Mouse (Mus musculus) heart, embryonic 14.5 days (tissue): ENCODE results near the gene Pxmp4. TPM values are rescaled to one million over a fixed set of nuclear protein-coding genes. Genes with fewer than 3 reads are reported as not detected.

Experiments used
- ATAC-seq: fragments of 200-750 bp; cut with Nextera tagmentation; 2 replicates; pipeline ENCODE4 v1.8.0; 2017; ENCODE audit warnings: low read depth, moderate TSS enrichment; ENCODE audit not compliant: insufficient number of reproducible peaks, insufficient read depth, low FRiP score
- H3K27ac ChIP-seq, 2 experiments: fragments of 200-500 bp in 1 of 2; fragments of 300-500 bp in 1 of 2; sonication (generic) in 1 of 2; replicated peaks in 1 of 2; 2 replicates each; pipeline ENCODE4 v1.5.1; 2012 to 2014; ENCODE audit warnings: low read depth in 2 of 2, low read length in 2 of 2, control low read depth in 1 of 2, mild to moderate bottlenecking in 1 of 2, mixed read lengths in 1 of 2; ENCODE audit not compliant: control insufficient read depth in 1 of 2, insufficient read depth in 1 of 2
- H3K27me3 ChIP-seq: fragments of 300-500 bp; sonication (generic); 2 replicates; pipeline ENCODE4 v1.6.1; 2014; ENCODE audit warnings: mild to moderate bottlenecking, low read length, control low read depth; ENCODE audit not compliant: control insufficient read depth, insufficient read depth
- H3K36me3 ChIP-seq: fragments of 300-500 bp; sonication (generic); 2 replicates; pipeline ENCODE4 v1.6.1; 2014; ENCODE audit warnings: mild to moderate bottlenecking, control low read depth, low read length, mixed read lengths; ENCODE audit not compliant: control insufficient read depth, insufficient read depth
- H3K4me1 ChIP-seq, 2 experiments: fragments of 200-500 bp in 1 of 2; fragments of 300-500 bp in 1 of 2; sonication (generic) in 1 of 2; 2 replicates each; pipeline ENCODE4 v1.6.1; 2012 to 2014; ENCODE audit warnings: low read length in 2 of 2, control low read depth in 1 of 2, mixed read lengths in 1 of 2; ENCODE audit not compliant: control insufficient read depth in 2 of 2, insufficient read depth in 2 of 2
- H3K4me2 ChIP-seq: fragments of 300-500 bp; sonication (generic); 2 replicates; pipeline ENCODE4 v1.6.1; 2014; ENCODE audit warnings: mild to moderate bottlenecking, low read length
- H3K4me3 ChIP-seq, 2 experiments: fragments of 200-500 bp in 1 of 2; fragments of 300-500 bp in 1 of 2; sonication (generic) in 1 of 2; 2 replicates each; pipeline ENCODE4 v1.5.1; 2012 to 2014; ENCODE audit warnings: low read length in 2 of 2, mild to moderate bottlenecking in 2 of 2, control low read depth in 1 of 2, low read depth in 1 of 2, moderate library complexity in 1 of 2; ENCODE audit not compliant: control insufficient read depth in 1 of 2, insufficient read depth in 1 of 2
- H3K9ac ChIP-seq: fragments of 300-500 bp; sonication (generic); 2 replicates; pipeline ENCODE4 v1.6.1; 2014; ENCODE audit warnings: mild to moderate bottlenecking, low read length
- H3K9me3 ChIP-seq: fragments of 300-500 bp; sonication (generic); 2 replicates; pipeline ENCODE4 v1.6.1; 2016; ENCODE audit warnings: low read length, control low read depth; ENCODE audit not compliant: control insufficient read depth
- WGBS: fragments of 180-500 bp; shearing (Covaris S2); extraction: QIAGEN DNeasy Blood & Tissue Kit; methylation state at CpG from one replicate; pipeline ENCODE4 v1.1.7; 2014; 5-methylcytosine and 5-hydroxymethylcytosine counted together
- polyA plus RNA-seq: library from polyadenylated mRNA; unstranded; fragments of >200 nt; fragmentation: Nextera tagmentation; extraction: Ambion mirVana; gene quantifications from 2 replicates; pipeline ENCODE4 v1.2.1, GENCODE M21; 2014

The Pxmp4 gene
- polyA plus RNA-seq, 1 experiment from 2014 or later, result 33.7 TPM

DNA sequence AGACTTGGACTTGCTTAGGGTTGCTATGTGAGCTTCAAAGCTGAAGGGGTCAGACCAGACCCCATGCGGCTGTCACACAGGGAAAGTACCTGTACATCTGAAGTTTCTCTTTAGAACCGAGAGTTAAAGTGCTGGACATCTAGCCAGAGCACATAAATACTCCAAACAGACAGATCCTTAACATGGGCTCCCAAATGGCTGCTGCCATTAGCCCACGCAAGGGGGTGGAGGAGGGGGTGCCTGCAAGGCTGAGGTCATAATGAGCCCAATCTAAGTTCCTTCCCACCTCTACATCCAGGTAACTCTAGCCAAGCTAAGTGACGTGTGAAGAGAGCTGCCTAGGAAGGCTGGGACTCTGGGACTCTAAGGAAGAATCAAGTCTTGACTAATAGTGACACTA, 52.0 kb downstream of the Pxmp4 start, which contains the start of gene Actl10:
Gene Actl10, plus strand, starts transcription at position 301 of the 400 bp plus-strand sequence.
- H3K9me3 ChIP-seq, result no peaks in the 10 kb centered on the region
- peak within 1 kb of the TSS; percentile 14 to 31 for H3K4me3 ChIP-seq
- H3K27me3 ChIP-seq, result peaks cover 25% of the 10 kb centered on the region
- H3K4me1 ChIP-seq, result peaks cover 15 to 29% of the 10 kb centered on the region in 2 experiments
- 78% methylated on average over 4 of the region's 4 CpGs for WGBS
- 0 out of 4 replicates have a peak within 1 kb of the TSS, but pooled peaks of 1 of the 2 experiments have one; percentile 19 for H3K27ac ChIP-seq
- peak within 1 kb of the TSS; percentile 69 for H3K4me2 ChIP-seq
- H3K36me3 ChIP-seq, result no peaks in the 10 kb centered on the region
- H3K9ac ChIP-seq, result peak within 1 kb of the TSS; percentile 59
- ATAC-seq, result no peak

DNA sequence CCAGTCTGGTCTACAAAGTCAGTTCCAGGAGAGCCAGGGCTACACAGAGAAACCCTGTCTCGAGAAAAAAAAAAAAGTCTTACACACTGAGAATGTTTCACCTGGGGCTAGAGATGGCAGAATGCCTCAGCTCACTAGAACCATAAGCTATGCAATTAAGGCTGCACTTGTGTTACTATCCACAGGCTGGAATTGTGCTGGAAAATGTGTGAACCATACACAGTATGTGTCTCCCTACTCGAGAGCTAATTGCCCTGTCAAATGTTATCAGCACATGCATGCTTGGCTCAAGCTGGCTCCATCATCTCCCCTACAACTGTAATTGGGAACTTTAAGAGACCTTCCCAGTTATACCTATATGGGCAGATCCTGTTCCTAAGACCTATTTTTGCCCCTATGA, 52.6 kb downstream of the Pxmp4 start:
- H3K27me3 ChIP-seq, result peaks cover 25% of the 10 kb centered on the region
- no peak for ATAC-seq

DNA sequence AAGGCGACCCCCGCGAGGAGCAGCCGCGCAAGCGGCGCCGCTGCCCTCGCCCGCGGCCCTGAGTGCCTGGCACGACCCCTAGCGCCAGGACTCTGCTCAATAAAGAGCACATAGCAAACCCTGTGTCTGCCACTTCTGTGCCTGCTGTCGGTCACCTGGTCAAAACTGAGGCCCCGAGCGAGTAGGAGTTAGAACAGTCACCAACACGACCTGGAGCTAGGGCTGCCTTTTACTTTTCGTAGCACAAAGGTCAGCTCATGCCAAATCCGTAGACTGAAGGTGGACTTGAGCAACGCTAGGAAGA, 53.7 kb downstream of the Pxmp4 start:
- no peak overlapping the region for H3K27ac ChIP-seq
- H3K27me3 ChIP-seq, result peaks cover 25% of the 10 kb centered on the region
- peak overlapping the region; percentile 88 for H3K4me2 ChIP-seq
- H3K9ac ChIP-seq, result no peak overlapping the region
- no peaks in the 10 kb centered on the region for H3K9me3 ChIP-seq
- H3K36me3 ChIP-seq, result no peaks in the 10 kb centered on the region
- H3K4me1 ChIP-seq, result peaks cover 15 to 24% of the 10 kb centered on the region in 2 experiments
- ATAC-seq, result no peak; the same call in 1 of the 2 replicates
- peak overlapping the region in 1 of 2 experiments; percentile 46; a peak in 2 of 4 replicates for H3K4me3 ChIP-seq
- 13% methylated on average over 20 of the region's 20 CpGs for WGBS

More for the DNA sequence above, 52.6 kb downstream of the Pxmp4 start:
- 62% methylated on average over 2 of the region's 2 CpGs for WGBS
- Histone ChIP-seq H3K36me3 (no peaks in the 10 kb centered on the region), H3K9ac (no peak overlapping the region), H3K4me1 (peaks cover 15 to 29% of the 10 kb centered on the region in 2 experiments), H3K27ac (no peak overlapping the region), H3K9me3 (no peaks in the 10 kb centered on the region), H3K4me3 (no peak overlapping the region), H3K4me2 (no peak overlapping the region)

DNA sequence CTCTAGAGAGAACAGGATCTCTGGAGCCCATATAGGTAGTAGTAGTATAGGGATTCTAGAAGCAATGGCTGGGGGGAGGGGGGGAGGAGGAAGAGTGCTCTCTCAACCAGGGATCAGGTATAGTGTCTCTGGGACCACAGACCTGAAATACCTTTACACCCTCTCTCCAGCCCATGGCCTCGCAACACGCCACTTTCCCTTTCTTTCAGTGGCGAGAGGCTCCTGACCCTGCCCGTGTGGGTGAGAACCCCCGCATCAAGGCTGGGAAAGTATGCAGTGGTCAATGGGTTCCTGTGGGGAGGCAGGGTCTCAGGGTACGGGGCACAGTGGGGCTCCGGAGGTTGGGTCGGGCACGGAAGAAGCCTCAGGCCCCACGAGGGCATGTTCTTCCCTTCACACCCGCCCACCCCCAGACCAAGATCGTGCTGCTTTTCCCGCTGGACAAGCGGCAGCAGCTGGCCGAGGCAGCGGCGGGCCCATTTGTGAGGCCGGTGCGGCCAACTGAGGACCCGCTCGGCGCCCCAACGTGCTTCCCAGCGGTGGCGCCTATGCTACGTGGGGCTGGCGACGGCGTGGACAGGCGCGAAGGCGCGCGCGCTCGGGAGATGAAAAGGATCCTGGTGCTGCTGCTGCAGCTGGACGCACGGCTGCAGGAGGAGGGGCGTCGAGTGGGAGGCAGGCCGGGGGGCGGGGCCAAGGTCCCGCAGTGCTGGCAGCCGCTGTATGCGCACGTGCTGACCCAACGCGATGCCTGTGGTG, 54.2 kb downstream of the Pxmp4 start:
- peak overlapping the region; percentile 35 to 46 for H3K4me3 ChIP-seq
- no peaks in the 10 kb centered on the region for H3K9me3 ChIP-seq
- H3K4me2 ChIP-seq, result peak overlapping the region; percentile 88
- H3K9ac ChIP-seq, result peak overlapping the region; percentile 66; the same call in 1 of the 2 replicates
- H3K4me1 ChIP-seq, result peaks cover 15 to 24% of the 10 kb centered on the region in 2 experiments
- H3K27me3 ChIP-seq, result peaks cover 25% of the 10 kb centered on the region
- WGBS, result 4% methylated on average over 39 of the region's 48 CpGs
- no peak overlapping the region for H3K27ac ChIP-seq
- peak; percentile 41; the same call in 1 of the 2 replicates for ATAC-seq
- no peaks in the 10 kb centered on the region for H3K36me3 ChIP-seq

DNA sequence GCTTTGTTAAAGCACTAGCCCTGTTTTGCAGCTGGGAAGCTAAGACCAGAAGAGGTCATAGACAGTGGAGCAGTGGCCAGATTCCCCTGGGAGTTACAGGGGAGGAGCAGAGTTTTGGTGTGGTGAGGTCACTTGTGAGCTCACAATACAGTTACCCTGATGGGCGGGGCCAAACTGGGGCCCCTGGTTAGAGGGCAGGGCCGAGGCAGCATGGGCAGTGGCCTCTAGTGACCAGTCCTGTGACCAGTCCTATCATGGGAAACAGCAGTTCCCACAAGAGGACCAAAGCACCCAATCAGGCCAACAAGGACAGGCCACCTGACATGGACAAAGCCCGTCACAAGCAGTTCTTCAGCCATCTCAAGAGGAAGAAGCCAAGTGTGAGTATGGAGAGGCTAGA, 54.8 kb downstream of the Pxmp4 start:
- Histone ChIP-seq H3K9ac (no peak overlapping the region), H3K27ac (no peak overlapping the region), H3K27me3 (peaks cover 25% of the 10 kb centered on the region), H3K9me3 (no peaks in the 10 kb centered on the region), H3K4me1 (peaks cover 15 to 24% of the 10 kb centered on the region in 2 experiments), H3K36me3 (no peaks in the 10 kb centered on the region), H3K4me2 (no peak overlapping the region; the same call in 1 of the 2 replicates), H3K4me3 (no peak overlapping the region)
- no peak for ATAC-seq
- WGBS, result 51% methylated on average over 3 of the region's 3 CpGs

DNA sequence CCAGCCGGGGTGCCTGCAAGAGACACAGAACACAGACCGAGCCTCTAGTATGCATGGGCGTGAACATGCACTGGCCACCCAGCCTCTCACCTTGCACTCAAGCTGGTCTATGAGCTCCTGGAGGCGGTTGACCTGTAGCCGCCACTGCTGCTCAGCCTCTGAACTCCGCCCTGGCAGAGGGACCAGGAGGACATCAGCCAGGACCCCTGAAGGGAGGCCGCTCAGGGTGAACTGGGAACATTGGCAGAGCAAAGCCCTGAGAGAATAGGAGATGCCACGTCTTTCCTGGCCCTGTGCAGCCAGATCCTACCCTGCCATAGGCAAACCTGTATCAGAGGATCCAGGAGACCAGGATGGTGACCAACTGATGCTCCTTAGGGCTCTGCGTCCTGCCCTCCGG, 56.8 kb downstream of the Pxmp4 start, which contains the start of gene 1700003F12Rik:
Gene 1700003F12Rik, plus strand, starts transcription at position 375 of the 400 bp plus-strand sequence.
- H3K27me3 ChIP-seq, result peaks cover 19% of the 10 kb centered on the region
- H3K9me3 ChIP-seq, result no peaks in the 10 kb centered on the region
- ATAC-seq, result no peak
- no peak within 1 kb of the TSS for H3K4me2 ChIP-seq
- 90% methylated on average over 10 of the region's 10 CpGs for WGBS
- peaks cover 5 to 14% of the 10 kb centered on the region in 2 experiments for H3K4me1 ChIP-seq
- H3K4me3 ChIP-seq, result no peak within 1 kb of the TSS
- 0 out of 2 replicates have a peak, but pooled peaks cover 6% of the 10 kb centered on the region for H3K36me3 ChIP-seq
- no peak within 1 kb of the TSS for H3K27ac ChIP-seq
- H3K9ac ChIP-seq, result no peak within 1 kb of the TSS

DNA sequence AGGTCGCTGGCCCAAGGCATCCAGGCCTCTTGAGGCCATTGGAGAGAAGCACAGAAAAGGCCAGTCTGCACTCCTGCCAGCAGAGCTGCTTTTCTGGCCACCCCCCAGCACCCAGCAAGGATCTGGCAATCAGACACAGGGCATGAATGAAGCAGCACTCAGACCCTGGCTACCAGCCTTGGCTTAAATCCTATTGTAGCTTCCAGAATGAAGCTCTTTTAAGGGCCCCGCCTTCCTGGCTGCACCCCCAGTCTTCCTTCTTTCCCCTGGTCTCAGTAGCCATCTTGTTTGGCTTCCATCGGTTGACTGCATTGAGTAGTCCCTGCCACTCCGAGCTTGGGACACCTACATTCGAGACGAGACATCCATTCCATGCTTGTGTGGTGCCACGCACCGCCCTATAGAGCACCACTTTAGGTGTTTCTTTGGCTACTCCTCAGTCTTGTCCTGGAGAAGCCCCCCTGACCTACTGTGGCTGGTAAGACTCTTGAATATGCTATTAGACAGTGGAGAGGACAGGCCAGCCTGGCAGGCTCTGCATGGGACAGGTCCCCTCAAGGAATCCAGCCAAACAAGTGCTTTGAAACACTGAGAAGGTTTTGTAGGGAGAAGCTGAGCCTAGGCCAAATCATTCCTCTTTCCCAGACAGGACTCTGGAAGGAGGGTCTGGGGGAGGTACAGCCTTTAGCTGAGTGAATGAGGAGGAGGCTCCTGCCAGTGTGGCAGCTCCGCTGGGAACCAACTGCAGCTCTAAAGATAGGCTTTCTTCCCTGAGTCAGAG, 59.8 kb downstream of the Pxmp4 start:
- peaks cover 0 to 2% of the 10 kb centered on the region in 2 experiments; a peak in 1 of 4 replicates for H3K4me1 ChIP-seq
- H3K4me2 ChIP-seq, result no peak overlapping the region
- H3K9ac ChIP-seq, result no peak overlapping the region
- no peaks in the 10 kb centered on the region for H3K9me3 ChIP-seq
- H3K4me3 ChIP-seq, result no peak overlapping the region
- H3K27ac ChIP-seq, result no peak overlapping the region
- no peak for ATAC-seq
- H3K36me3 ChIP-seq, result 0 out of 2 replicates have a peak, but pooled peaks cover 9% of the 10 kb centered on the region
- WGBS, result 80% methylated on average over 9 of the region's 9 CpGs
- H3K27me3 ChIP-seq, result no peaks in the 10 kb centered on the region
